Mouse (Mus musculus): Measurements from ENCODE around the gene Baz2b.

- TF ChIP-seq CTCF (IDR thresholded peaks at IDR 0.05; ENCODE audit: extremely low read depth, insufficient read depth, insufficient read length, insufficient replicate concordance) (no peak), POLR2A (IDR thresholded peaks at IDR 0.05; ENCODE audit: low read depth, low read length) (no peak)
Observed at GRCm38 (mm10) chr2:60204162-60204561, 5.5 kb downstream of the Baz2b start.
